Mouse (Mus musculus): Measurements from ENCODE around the gene Ncf1.

Gene Ncf1

DNA sequence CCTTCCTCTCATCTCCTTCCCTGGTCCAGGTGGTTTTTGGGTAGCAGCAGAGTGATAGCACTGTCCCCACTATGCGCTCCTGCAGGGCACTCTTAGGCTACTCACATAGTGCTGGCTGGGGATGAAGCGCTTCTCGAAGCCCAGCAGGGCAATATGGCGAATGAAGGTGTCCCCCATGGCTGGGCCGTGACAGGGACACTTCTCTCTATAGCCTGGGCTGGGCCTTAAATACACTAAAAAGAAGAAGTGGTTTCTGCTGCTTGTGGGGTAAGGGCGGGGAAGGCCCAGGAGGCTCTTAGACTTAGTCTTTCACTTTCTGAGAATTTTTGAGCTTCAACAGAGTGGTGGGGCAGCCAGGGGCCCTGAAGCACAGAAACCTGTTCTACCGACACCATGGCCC lies at the start of gene Ncf1:
Ncf1 (minus strand) TSS at position 235 of the 400 bp plus-strand sequence.
- DNase-seq (ENCODE audit: low spot score in 2 of 2): no peak

DNA sequence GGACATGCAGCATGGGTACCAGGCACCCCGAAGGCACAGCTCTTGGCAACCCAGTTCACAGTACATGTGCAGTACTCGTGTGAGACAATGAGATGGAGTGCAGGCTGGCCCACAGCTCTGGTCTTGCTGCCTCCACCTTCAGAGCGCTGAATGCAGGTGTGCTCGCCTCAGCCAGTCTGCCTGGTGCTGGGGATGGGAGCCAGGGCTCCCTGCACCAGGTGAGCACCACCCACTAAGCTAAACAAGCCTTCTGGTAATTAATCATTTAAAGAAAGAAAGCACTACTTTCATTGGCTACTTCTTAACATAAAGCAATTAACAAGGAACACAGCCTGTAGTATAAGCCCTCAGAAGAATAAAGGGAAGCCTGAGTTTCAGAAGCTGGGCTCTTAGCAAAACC lies 47.7 kb upstream of the Ncf1 start:
- no peak for DNase-seq (ENCODE audit: low spot score in 2 of 2)

- no peak for DNase-seq (ENCODE audit: low spot score in 2 of 2)
Measured at GRCm38 (mm10) chr5:134275556-134275955, 46.1 kb upstream of the Ncf1 start.

- no peak for DNase-seq (ENCODE audit: low spot score in 2 of 2)
Measured at GRCm38 (mm10) chr5:134275021-134275420, 45.6 kb upstream of the Ncf1 start.

DNA sequence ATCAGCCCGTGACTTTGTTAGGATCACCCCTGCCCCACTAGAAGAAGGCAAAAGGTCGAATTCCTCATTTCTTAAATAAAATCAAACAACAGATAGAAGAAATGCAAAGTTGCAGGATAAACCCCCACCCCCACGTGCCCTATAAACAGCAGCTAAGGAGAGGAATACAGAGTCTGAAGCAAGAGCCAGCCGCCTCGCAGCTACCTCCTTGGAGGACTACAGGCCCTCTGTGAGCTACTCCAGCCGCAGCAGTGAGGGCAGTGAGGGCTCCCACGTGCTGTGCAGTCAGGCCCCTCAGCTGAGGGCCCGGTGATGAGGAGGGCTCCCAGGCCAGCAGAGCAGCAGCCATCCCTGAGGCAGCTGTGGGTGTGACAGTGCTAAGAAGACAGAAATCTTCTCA lies 44.3 kb upstream of the Ncf1 start:
- DNase-seq (ENCODE audit: low spot score in 2 of 2): no peak

DNA sequence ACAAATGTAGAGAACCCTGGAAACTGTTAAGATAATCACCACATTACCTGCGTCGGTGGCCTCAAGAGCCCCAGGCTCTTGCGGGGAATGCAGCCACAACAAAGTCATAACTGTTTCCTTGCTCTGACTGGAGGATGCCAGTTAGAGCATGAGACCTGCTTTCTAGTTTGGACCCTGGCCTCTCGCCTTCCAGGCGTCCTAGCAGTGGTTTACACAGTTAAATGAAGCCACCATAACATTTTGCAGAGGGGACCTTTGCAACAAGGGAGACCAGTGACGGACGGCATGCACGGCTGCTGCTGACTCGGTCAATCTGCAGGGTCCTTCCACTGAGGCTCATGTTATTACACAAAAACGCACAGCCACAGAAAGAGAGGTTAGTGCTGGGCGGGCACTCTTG lies 43.3 kb upstream of the Ncf1 start:
- no peak for DNase-seq (ENCODE audit: low spot score in 2 of 2)

DNA sequence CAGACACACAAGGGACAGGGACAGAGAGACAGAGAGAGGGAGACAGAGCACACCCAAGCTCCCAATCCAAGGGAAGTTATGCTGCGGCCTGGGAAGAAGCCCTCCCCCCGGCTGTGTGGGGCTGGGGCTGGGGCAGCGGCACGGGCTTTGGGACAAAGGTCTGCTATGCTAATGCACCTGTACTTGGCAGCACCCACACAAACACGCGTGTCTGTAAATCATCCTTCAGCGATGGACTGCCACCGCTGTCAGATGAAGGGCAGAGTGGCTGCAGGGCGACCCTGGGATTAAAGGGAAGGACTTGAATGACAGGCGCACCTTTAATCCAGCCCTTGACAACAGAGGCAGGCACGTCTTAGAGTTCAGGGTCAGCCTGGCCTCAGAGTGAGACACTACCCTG lies 42.0 kb upstream of the Ncf1 start:
- no peak for DNase-seq (ENCODE audit: low spot score in 2 of 2)

- no peak for DNase-seq (ENCODE audit: low spot score in 2 of 2)
Measured at GRCm38 (mm10) chr5:134270566-134270965, 41.1 kb upstream of the Ncf1 start.

- no peak for DNase-seq (ENCODE audit: low spot score in 2 of 2)
Measured at GRCm38 (mm10) chr5:134269751-134270150, 40.3 kb upstream of the Ncf1 start.

DNA sequence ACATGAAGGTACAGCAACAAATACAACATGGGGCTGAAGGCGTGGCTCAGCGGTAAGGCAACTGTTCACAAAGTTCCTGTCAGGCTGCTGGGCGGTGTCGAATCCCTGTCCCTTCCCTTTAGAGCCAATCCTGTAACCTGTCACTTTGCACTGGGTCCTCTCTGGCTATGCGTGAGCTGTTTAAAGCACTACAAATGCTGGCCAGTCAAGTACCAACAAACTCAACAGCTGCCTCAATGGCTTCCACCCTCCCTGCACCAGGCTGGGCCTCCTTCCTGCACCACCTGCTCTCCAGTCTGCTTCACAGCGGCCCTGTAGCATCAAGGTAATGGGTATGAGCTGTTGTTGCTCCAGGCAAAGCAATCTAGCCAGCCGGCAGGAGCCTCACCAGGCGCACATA lies 39.3 kb upstream of the Ncf1 start:
- no peak for DNase-seq (ENCODE audit: low spot score in 2 of 2)

- DNase-seq (ENCODE audit: low spot score in 2 of 2): no peak
Measured at GRCm38 (mm10) chr5:134266404-134266803, 37.0 kb upstream of the Ncf1 start.

GRCm38 (mm10) chr5:134265890-134266289 lies 36.5 kb upstream of the Ncf1 start:
- DNase-seq (ENCODE audit: low spot score in 2 of 2): no peak

- DNase-seq (ENCODE audit: low spot score in 2 of 2): no peak
Measured at GRCm38 (mm10) chr5:134260001-134260636, 30.7 kb upstream of the Ncf1 start.

DNA sequence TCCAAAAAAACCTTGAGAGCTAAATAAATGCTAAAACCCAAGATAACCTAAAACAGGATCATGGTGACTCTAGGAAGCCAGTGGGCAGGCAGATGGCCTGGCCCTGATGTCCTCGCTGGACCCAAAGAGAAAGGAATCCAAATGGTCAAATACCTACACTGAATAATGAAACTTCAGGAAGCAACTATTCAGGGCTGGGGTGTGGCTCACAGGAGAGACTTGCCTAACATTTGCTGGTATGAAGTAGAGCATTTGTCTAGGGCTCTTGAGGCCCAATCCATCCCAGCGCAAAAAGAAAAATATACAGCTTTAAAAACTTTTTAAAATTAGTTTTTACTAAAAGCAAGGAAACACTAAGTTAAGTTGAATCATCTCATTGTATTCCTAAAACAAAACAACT lies 29.5 kb upstream of the Ncf1 start:
- DNase-seq (ENCODE audit: low spot score in 2 of 2): no peak

GRCm38 (mm10) chr5:134258395-134258794 lies 29.0 kb upstream of the Ncf1 start:
- no peak for DNase-seq (ENCODE audit: low spot score in 2 of 2)

GRCm38 (mm10) chr5:134257349-134258031 lies 28.1 kb upstream of the Ncf1 start:
- DNase-seq (ENCODE audit: low spot score in 2 of 2): no peak

DNA sequence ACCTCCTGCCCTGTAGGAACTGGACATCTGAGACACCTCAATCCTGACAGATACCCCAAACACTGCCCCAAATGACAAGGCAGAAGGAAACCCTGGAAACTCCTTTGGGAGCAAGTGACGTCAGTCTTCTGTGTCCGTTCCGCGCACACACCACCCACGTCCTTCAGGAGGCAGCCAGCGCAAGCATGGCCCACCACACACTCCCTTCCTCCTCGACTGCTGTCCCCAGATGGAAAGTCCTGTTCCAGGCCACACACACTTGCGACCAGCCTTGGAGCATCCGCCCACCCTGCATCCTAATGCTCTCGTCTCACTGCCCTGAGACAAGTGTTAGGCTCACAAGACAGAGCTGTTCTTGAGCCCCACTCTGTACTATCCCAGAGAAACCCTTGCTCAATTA lies 25.9 kb upstream of the Ncf1 start:
- DNase-seq (ENCODE audit: low spot score in 2 of 2): peak in 1 of 2 experiments; percentile 41

DNA sequence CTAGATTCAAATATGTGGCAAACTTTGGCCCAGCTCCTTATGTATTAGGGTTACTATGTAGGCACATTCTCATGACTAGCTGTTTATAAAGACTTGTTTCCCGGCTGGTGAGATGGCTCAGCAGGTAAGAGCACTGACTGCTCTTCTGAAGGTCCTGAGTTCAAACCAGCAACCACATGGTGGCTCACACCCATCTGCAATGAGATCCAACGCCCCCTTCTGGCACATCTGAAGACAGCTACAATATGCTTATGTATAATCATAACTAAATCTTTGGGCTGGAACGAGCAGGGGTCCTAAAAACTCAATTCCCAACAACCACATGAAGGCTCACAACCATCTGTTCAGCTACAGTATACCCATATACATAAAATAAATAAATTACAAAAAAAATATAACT lies 24.4 kb upstream of the Ncf1 start:
- no peak for DNase-seq (ENCODE audit: low spot score in 2 of 2)

DNA sequence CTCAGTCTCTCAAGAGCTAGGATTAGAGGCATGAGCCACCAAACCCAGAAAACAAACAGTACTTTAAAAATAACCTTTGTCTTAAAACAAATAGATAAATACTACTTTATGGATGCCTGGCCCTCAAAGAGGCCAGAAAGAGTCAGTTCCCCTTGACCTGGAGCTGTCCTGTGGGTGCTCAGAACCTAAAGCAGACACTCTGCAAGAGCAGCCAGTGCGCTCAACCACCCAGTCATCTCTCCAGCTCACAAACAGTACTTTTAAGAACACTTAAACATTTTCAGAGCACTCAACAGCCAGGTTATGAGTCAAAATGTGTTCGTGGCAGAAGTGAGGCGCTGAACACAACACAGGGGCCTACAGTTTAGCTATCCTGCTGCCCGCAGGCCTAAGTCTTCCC lies 21.7 kb upstream of the Ncf1 start:
- no peak for DNase-seq (ENCODE audit: low spot score in 2 of 2)

DNA sequence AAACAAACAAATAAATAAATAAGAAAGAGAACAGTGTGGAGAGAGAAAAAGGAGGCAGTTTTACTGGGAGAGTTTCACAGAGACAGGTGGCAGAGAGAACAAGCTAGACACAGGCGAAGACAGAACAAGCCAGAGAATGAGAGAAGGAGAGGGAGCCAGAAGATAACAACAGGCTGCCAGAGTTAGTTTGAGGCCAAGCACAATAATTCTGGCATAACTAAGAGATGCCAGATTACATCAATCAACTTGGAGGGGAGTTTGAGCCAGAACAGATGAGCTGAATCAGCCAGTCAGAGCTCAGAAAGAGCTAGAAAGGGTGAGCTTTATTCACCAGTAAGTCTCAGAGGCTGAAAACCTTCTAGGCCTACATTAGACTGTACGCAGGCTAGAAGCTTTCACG lies 21.2 kb upstream of the Ncf1 start:
- DNase-seq (ENCODE audit: low spot score in 2 of 2): no peak

DNA sequence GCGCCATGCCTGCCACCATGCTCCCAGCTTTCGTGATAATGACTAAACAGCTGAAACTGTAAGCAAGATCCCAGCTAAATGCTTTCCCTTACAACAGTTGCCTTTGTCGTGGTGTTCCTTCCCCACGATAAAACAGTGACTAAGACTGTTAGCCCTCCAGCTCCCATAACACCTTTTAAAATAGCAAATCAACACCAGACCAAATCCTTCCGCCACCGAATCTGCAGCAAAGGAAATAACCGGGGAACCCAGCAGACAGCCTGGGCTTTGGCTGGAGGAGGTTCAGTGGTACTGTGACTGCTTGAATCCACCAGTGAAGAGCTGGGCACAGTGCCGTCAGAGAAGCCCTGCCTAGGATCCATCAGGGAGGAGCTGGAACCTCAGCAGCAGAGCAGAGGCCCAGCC lies 19.8 kb upstream of the Ncf1 start:
- DNase-seq (ENCODE audit: low spot score in 2 of 2): no peak

DNA sequence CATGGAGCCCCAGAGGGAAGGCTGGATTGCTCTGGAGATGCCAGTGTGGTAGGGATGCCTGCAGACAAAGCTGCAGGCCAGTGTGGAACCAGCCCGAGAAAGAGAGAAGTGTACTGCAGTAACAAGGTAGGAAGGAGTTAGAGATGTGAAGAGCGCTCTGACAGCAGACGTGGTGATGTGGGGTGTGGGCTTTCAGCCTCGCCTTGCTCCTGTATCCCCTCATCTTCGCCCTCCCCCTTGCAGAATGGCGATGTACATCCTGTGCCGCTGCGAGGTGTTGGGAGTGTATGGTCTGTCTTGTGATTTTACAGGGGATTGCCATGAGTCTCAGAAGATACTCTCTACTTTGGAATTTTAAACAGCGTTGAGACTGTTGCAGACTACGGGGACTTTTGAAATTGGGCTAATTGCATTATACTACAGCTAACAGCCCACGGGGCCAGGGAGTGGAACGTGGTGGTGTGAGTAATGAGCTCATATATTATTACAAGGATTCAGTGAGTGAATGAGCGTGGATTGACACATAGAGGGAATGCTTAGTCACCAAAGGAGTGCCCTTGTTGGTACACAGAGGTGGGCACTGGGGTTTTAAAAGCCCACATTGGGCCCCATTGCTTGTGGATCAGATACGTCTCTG lies 19.3 kb upstream of the Ncf1 start:
- no peak for DNase-seq (ENCODE audit: low spot score in 2 of 2)

GRCm38 (mm10) chr5:134246146-134246545 lies 16.7 kb upstream of the Ncf1 start:
- no peak for DNase-seq (ENCODE audit: low spot score in 2 of 2)

Measured in frontal cortex, postnatal 10 days (tissue).